Mouse (Mus musculus) hindbrain, embryonic 12.5 days (tissue): ENCODE measurements around the gene Gab2. TPM values are rescaled to one million over a fixed set of nuclear protein-coding genes. Genes with fewer than 3 reads are reported as not detected.

ENCODE experiments used
- ATAC-seq: fragments of 200-750 bp; cut with Nextera tagmentation; 2 replicates; pipeline ENCODE4 v1.8.0; 2017; ENCODE audit warnings: moderate TSS enrichment; ENCODE audit not compliant: low FRiP score
- H3K27ac ChIP-seq: fragments of 300-500 bp; sonication (generic); 2 replicates; pipeline ENCODE4 v1.5.1; 2016; ENCODE audit warnings: mild to moderate bottlenecking
- H3K27me3 ChIP-seq: fragments of 300-500 bp; sonication (generic); 2 replicates; pipeline ENCODE4 v1.6.1; 2016; ENCODE audit warnings: mild to moderate bottlenecking
- H3K36me3 ChIP-seq: fragments of 300-500 bp; sonication (generic); 2 replicates; pipeline ENCODE4 v1.6.1; 2016; ENCODE audit warnings: mild to moderate bottlenecking
- H3K4me1 ChIP-seq: fragments of 300-500 bp; sonication (generic); 2 replicates; pipeline ENCODE4 v1.6.1; 2016
- H3K4me2 ChIP-seq: fragments of 300-500 bp; sonication (generic); replicated peaks from 2 replicates; pipeline ENCODE4 v1.6.1; 2016; ENCODE audit warnings: mild to moderate bottlenecking
- H3K4me3 ChIP-seq: fragments of 300-500 bp; sonication (generic); 2 replicates; pipeline ENCODE4 v1.5.1; 2016; ENCODE audit warnings: mild to moderate bottlenecking
- H3K9ac ChIP-seq: fragments of 300-500 bp; sonication (generic); 2 replicates; pipeline ENCODE4 v1.6.1; 2016; ENCODE audit warnings: mild to moderate bottlenecking, moderate library complexity
- H3K9me3 ChIP-seq: fragments of 300-500 bp; sonication (generic); replicated peaks from 2 replicates; pipeline ENCODE4 v1.6.1; 2016; ENCODE audit warnings: mild to moderate bottlenecking
- WGBS: fragments of 180-500 bp; shearing (Covaris S2); methylation state at CpG from one replicate; pipeline ENCODE4 v1.1.7; 2016; 5-methylcytosine and 5-hydroxymethylcytosine counted together
- polyA plus RNA-seq: library from polyadenylated mRNA; unstranded; fragments of >200 nt; fragmentation: Nextera tagmentation; extraction: Ambion mirVana; gene quantifications from 2 replicates; pipeline ENCODE4 v1.2.1, GENCODE M21; 2016

Gab2 gene
- polyA plus RNA-seq, 1 experiment from 2014 or later = 16.1 TPM

DNA sequence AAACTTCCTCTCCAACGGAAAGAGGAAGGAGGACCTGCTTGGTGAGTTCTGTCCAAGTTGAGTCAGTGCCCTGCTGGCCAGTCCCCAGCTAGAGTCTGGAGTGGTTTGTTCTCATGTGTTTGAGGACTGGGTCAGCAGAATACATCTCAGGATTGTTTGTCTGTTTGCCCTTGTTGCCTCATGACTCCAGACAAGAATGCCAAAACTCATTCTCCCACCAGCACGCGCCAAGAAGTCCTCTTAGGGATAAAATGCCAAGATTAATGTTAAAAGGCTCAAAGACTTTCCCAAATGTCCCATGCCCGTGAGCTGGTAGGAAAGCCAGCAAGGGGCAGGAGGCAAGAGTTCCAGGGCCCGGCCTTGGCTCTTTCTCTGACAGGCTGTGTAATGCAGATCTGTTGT, 275.5 kb downstream of the Gab2 start:
- Histone ChIP-seq H3K9ac (no peak overlapping the region), H3K9me3 (no peaks in the 10 kb centered on the region), H3K27ac (no peak overlapping the region), H3K4me1 (0 out of 2 replicates have a peak, but pooled peaks cover 3% of the 10 kb centered on the region), H3K4me2 (no peak overlapping the region), H3K36me3 (no peaks in the 10 kb centered on the region), H3K4me3 (no peak overlapping the region), H3K27me3 (no peaks in the 10 kb centered on the region)
- no peak for ATAC-seq
- 83% methylated on average over 5 of the region's 5 CpGs for WGBS

DNA sequence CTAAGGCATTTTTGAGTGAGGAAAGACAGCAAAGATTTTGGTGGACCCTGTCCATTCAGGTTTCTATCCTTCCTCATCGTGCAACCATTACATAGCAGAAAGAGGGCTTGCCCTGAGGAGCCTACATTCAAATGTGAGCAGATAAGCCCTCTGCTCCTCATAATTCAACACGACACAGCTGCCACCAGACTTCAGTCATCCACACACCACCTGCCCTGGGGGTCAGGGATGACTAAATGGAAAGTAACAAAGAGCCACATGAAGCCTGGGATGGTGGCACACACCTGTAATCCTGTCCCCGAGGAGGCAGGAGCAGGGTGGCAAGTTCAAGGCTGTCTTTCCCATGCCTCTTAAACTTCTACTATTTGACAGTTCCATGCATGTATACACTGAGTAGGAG, 276.5 kb downstream of the Gab2 start:
- H3K27me3 ChIP-seq = no peaks in the 10 kb centered on the region
- H3K36me3 ChIP-seq = no peaks in the 10 kb centered on the region
- WGBS = 73% methylated on average over 3 of the region's 3 CpGs
- H3K27ac ChIP-seq = no peak overlapping the region
- no peak for ATAC-seq
- no peak overlapping the region for H3K4me3 ChIP-seq
- H3K4me1 ChIP-seq = 0 out of 2 replicates have a peak, but pooled peaks cover 3% of the 10 kb centered on the region
- no peaks in the 10 kb centered on the region for H3K9me3 ChIP-seq
- H3K4me2 ChIP-seq = no peak overlapping the region
- no peak overlapping the region for H3K9ac ChIP-seq

DNA sequence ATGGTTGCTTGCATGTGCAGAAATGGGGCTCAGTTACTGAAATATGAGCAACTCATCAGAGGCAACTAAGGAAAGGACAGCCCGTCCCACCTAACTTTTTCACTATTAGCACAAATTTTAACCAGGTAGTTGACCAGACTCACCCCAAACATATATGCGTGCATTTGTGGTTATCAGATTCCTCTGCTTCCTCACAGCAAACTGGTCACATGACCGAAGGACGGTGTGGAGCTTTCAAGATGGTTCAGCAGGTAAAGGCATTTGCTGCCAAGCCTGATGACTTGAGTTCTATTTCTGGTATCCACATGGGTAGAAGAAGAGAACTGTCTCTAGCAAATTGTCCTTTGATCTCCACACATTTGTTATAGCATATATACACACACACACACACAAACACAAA, 277.0 kb downstream of the Gab2 start:
- 90% methylated on average over 4 of the region's 4 CpGs for WGBS
- Histone ChIP-seq H3K4me1 (0 out of 2 replicates have a peak, but pooled peaks cover 3% of the 10 kb centered on the region), H3K27me3 (no peaks in the 10 kb centered on the region)

More for the DNA sequence above, 277.0 kb downstream of the Gab2 start:
- H3K4me3 ChIP-seq = no peak overlapping the region
- no peak for ATAC-seq
- no peak overlapping the region for H3K9ac ChIP-seq
- no peaks in the 10 kb centered on the region for H3K36me3 ChIP-seq
- H3K9me3 ChIP-seq = no peaks in the 10 kb centered on the region
- no peak overlapping the region for H3K4me2 ChIP-seq
- H3K27ac ChIP-seq = no peak overlapping the region

Other genes starting within 250 kb of the Gab2 start
- gene Nars2, start 130.1 kb upstream of the Gab2 start, polyA plus RNA-seq = 19.7 and 21.3 TPM in 2 replicates